Mouse (Mus musculus) urinary bladder, postnatal 10 days (tissue): ENCODE data around the gene Dpf3.

Experiments used
- DNase-seq: peaks from one replicate; pipeline ENCODE4 v3.0.0; 2022; ENCODE audit warnings: low spot score

Dpf3 gene

DNA sequence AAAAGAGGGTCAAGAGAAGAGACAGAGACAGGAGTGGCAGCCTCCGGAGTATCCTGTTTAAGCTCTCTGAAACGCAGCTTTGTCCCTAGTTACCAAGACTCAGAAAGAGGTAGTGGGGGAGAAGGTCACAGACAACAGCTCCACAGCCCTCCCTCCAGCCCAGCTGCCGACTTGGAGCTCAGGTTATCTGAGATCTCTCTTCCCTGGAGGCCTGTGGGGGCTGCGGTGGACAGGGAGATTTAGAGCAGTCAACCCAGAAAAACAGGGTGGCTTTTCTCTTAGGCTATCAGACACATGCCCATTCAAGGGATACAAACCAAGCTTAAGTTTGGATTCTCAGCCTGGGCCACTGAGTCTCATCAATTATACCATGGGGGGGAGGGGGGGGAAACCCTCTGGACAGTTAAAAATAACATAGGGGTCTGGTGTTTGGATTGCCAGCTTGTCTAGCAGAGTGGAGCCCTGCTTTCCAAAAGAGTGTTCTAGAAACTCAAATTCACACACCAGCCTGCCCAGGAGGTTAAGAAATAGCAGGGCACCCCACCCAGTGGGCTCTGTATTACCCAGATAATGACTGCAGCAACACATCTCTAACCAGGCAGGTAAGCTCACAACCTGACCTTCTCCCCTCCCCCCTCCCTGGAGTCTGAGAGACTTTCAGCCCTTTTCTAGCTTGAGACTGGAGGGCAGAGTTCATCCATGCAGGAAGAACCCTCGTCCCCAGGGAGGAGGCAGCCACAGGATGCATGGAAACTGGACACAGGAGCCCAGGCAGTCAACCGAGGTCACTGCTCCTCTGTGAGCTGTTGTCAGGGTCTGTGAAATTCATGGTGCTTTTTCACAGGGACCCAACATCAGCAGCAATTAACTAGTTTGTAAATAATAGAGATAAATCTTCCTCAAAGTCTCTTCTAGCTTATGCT is 20.7 kb downstream of the Dpf3 start:
- DNase-seq: no peak

DNA sequence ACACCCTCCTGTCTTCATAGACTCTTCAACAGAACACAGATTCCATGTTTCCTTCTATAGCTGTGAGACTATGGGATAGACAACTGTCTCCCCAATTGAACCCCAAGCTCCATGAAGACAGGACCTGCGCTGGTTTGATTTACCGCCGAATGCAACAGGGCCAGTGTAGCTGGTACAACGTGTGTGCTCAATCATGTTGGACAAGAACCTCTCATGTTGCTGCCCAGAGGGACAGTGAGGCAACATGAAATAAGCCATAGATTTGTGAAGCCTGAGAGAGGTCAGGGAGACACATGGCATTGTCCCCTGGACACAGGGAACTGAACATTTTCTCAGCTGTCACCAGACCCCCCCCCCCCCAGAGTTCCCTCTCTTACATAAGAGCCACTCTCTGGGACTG is 21.5 kb downstream of the Dpf3 start:
- DNase-seq: no peak

DNA sequence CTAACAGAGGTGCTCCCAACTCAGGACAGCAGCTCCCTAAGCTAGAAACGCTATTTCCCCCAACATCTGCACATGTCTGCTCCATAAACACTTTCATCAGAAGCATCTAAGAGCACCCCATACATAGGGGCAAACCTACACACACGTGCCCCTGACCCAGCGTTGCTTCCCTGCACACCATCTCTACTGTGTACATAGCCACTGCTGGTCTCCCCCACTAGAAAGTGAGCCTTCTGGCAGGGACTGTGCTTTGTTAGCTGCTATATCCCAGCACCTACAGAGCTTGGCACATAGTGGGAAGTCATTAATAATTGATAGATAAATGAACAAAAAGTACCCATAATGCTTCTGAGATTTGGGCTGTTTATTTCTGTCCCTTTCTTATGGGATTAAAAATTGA is 27.2 kb downstream of the Dpf3 start:
- DNase-seq: no peak

DNA sequence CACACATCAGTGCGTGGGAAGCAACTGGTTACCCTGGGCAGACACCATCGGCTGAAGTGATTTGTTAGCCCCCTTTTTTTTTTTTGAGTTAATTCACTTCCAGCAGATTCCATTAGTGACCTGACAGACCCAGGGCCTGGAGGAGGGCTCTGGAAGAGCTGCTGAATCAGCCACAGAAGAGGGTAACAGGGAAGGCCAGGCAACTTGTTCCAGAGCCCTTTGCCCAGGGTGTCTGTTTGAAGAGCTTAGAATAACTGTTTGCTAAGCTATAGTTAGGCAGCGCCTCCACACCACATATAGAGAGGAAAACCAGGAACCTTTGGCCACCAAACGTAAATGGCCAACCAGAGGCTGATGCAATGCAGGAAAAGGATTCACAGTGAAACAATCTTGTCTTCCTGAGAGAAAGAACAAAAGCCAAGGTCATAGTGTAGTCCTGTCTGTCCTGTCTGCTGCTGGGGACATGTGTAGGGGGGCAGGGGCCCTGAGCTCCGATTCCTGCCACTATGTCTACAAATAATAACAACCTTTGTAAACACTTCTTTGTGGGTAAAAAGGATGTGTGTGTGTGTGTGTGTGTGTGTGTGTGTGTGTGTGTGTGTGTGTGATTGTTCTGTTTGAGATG is 32.7 kb downstream of the Dpf3 start:
- DNase-seq: no peak

DNA sequence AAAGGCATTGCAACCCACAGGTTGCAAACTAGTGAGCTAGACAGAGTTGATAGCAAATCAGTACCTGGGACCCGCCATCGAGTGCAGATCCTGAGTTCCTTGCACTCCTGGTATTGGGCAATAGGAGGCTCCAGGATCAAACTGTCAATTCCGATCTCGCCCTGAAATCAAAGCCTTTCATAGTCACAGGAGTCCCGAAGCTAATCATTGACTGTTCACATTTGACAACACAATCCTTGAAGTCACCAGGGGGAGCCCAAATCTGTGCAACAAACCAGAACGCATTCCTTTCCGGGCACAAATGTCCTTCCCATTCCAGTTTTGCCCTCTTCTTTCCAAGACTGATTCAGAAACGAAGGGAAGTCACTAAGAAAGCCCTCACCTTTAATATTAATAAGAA is 35.7 kb downstream of the Dpf3 start:
- DNase-seq: no peak

DNA sequence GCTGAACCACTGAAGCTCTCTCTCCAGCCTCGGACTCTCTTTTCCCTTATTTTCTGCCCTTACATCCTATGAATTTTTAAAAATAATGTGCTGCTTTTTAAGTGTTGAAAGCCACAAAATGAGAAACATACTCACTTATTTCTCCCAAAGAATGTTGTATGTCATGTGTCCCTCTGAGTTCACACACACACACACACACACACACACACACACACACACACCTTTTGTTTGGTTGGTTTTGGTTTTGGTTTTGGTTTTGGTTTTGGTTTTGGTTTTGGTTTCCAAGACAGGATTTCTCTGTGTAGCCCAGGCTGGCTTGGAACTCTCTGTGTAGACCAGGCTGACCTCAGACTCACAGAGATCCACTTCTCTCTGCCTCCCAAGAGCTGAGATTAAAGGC is 37.0 kb downstream of the Dpf3 start:
- no peak for DNase-seq

DNA sequence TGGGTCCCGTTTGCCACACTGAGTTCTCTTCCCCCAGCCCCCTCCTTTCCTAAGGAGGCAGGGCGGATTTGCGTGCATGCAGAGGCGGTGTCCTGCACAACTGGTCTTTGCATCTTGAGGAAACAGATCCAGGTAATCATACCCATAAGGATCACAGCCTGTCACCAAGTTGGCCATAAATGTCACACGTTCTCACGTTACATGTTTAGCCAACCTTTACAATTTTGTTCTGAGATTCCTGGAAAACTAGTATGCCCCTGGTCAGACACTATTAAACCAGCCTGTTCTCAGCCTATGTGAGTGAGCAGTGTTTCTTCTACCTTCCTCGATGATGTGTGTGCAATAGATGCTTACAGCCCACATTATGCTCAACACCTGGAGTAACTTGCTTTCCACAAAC is 38.3 kb downstream of the Dpf3 start:
- no peak for DNase-seq

DNA sequence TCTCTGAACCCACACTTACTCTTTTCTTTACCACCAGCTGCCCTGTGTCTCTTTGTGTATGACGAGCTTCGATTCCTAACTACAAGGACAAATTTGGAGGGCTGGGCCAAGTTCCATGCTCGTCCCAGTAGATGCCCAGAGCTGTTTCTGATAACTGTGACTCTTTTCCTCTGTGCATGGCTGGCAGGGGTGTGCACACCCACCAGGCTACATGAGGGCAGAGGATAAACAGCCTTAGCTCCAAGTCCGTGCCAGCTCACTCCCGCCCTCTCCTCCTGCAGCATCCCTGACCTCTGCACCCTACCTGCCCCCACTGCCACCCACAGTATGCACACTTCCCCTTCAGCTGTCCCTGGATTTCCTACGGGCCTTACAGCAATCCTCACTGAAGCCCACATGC is 41.9 kb downstream of the Dpf3 start:
- no peak for DNase-seq

DNA sequence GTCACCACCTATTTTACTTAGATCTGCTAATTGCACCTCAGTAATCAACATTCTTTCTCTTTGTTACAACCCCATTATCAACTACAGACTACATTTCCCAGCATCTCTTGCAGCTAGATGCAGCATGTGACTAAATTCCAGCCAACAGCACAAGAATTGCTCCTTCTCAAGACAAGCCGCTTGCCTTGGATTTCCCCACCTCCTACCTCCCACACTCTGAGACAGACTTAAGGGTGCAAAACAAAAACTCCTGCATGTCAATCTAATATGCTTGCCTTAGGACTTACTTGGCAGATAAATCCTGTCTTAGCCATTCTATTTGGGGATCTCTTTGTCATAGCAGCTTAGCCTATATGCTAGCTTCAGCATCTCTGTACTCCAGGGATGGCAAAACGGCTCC is 43.1 kb downstream of the Dpf3 start:
- DNase-seq: no peak

DNA sequence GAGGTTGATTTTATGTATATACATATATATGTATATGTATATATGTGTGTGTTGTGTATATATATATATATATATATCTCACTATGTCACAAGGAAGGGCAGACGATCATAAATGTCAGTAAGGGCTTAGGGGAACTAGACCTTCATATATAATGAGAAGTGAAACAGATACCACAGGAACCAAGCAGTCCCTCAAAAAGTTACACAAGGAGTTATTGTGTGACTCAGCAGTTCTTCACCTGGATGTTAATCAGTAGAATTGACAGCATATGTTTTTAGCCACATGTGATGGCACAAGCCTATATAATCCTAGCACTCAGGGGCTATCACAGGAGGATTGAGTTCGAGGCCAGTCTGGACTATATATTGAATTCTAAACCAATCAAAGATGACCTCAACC is 49.5 kb downstream of the Dpf3 start:
- no peak for DNase-seq

DNA sequence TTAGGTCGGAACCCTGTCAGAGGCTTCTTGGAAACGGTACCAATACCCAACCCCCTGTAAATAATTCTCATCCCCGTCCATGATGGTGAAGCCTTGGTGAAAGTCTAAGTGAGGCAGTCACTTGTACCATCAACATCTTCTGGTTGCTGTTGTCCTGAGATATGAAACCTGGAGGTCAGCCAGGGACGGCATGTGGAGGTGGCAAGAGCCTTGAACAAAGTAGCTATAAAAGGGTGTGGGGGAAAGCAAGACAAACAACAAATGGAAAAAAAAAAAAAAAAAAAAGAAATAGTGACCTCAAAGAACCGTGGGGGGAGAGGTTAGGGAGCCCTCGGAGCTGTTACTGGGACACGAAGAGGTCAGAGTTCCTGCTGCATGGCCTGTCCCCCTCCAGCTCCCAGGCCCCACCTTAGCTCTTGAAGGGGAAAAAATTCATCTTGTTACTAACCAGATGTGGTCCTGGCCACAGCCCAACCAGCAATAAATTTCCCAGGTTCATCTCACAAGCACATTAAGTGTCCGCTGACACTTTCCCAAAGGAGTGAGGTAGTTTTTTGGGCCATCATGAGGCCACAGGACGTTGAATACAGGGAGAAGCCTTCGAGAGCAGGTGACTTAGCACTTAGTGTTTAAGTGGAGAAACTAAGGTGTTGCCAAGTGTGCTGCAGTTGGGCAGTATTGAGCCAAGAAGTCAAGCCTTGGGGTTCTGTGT is 53.4 kb downstream of the Dpf3 start:
- DNase-seq: no peak

DNA sequence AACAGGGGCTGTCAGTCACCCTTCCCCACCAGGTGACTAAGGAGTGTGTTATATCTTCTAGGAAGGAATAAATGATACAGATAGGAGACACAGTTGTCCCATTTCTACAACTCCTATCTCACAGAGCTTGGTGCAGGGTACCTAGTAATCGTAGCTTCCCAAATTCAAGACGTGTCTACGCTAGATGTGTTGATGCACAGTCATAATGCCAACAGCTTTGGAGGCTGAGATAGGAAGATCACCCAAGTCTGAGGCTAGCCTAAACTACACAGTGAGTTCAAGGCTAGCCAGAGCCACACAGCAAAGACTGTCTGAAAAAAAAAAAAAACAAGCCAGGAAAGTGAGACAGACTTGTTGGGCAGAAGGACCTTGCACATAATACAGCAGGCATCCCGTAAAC is 54.1 kb downstream of the Dpf3 start:
- no peak for DNase-seq

DNA sequence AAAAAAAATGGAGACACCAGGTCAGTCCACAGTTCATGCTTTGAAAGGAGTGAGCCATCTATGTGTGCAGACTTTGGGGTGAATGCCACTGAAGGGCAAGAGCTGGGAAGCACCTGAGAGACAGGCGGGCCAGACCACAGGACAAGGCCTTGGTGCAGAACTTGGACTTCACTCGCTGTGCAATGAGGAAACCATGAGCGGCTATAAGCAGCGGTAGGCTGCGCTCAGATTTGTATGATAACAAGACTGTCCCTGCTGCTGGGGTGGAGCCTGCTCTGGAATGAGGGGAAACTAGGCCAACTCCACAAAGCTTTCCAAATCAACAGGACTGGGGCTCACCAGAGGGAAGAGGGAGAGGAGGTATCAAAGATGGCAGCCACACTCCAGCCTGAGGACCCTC is 57.3 kb downstream of the Dpf3 start:
- no peak for DNase-seq

DNA sequence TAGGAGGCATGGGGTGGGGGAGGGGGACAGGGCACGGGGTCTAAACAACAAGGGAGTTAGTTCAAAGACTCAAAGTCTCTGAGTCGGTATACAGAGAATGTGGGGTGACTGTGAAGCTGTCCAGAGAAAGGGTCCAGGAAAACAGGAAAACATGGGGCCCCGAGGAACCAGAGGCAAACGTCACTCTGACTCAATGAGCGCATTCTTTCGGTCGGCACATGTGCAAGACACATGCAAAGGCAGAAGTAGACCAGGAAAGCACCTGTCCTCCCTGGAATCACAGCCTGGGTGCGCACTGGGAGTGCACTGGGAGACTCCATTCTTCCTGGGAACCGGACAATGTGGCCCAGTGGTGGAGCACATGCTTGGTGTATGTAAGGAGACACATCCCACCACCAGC is 59.5 kb downstream of the Dpf3 start:
- DNase-seq: no peak

DNA sequence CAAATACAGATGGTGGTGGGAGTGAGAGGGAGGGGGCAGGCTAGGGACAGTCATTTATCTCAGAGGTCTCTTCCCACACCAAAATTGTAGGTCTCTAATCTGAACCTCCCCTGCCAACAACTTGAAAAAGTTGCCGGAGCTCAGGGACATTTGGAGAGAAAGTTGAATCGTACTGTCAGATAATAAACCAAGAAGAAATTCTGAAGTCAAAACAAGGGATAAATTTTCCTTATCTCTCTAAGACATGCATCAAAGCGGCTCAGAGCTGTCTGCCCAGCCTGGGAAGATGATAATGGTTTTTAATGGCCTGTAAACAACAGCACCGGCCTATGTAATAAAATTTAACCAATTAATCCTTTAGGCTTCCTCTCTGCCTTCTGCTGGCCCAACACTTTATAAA is 59.9 kb downstream of the Dpf3 start:
- DNase-seq: no peak

DNA sequence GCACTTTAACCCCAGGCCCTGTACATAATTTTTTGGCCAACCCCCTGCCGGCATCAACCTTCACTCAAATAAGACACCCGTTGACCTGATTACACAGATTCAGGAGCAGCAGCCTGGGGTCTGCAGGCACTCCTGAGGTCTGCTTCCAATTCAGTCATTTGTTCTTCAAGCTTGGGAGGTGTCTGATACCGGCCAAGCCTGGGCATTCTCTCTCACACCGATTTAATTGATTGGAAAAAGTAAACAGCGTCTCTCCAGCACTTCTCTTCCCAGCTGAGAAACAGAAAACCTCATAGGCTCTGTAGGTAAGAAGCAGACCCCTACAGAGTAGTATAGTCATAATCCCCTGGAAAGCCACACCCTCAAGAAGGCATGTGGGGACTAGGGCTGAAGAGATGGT is 61.2 kb downstream of the Dpf3 start:
- DNase-seq: no peak

DNA sequence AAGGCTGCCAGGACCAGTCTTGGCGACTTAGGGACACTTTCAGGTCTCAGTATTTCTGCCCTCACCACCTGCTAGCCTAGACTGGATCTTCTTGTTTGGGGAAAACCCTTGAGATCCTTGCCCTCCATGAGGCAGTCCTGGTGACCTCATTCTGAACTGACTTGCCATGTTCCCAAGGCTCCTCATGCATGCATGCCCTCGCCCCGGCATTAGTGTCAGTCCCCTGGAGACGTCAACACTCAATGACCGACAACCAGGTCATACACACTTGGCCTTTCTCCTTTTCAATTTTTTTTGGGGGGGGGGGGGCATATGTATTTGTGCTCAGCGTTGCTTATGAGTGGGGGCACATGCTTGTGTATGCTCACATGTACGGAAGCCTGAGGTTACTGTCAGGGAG is 61.8 kb downstream of the Dpf3 start:
- no peak for DNase-seq

DNA sequence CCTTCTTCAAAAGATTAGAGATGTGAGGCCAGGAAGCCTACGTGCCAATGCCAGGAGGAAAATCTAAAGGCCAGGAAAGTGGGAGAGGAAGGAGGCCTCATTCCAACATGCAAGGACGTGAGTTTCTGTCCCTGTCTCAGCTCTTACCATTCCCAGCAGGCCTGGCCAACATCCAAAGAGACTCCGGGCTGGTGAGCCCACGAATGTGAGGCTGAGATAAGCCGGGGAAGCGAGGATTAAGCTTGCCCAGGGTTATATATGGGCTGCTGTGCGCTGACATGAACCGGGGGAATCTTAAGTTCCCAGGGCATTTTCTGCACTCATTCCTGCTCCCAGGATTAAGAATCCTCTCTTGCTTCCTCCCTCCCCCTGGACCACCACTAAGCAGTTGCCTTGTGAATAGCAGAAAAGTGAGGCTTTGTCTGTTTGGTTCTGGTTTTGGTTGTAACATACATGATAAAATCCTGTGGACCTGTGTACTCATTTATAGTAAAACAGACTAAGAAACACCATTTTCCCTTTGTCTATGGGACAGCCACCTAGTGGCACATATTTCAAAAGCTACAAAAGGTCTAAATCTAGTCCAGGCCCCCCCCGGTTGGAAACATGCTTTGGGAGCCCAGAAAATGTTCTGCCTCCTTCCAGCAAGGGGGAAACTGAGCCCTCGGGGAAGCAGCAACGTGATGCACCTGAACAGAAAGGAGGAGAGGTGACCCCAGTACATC is 62.6 kb downstream of the Dpf3 start:
- DNase-seq: no peak

DNA sequence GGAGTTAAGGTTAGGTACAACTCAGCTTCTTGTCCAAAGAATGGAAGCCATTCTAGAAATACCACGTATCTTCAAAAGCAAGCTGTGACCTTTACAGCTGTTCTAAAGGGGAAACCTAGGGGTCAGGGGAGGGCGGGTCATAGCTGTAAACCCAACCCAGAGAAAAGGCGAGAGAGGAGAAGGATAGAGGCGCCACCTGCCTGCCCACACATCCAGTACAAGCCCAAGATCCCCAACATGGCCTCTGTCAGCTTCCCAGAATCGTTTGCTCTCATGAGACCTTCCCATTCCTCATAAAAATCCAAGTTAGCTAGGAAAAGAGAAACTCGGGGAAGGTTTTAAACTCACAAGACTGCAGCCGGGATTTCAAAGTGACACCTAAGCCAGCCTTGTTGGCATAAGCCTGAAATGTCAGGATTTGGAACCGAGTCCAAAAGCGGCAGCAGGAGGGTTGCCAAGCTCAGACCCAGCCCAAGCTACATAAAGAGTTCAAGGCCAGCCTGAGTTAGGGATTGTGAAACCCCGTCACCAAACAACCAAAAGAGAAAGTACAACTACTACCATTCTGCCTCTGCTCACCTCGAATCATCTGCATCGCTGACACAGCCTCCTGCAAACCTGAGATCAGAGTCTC is 63.3 kb downstream of the Dpf3 start:
- no peak for DNase-seq

DNA sequence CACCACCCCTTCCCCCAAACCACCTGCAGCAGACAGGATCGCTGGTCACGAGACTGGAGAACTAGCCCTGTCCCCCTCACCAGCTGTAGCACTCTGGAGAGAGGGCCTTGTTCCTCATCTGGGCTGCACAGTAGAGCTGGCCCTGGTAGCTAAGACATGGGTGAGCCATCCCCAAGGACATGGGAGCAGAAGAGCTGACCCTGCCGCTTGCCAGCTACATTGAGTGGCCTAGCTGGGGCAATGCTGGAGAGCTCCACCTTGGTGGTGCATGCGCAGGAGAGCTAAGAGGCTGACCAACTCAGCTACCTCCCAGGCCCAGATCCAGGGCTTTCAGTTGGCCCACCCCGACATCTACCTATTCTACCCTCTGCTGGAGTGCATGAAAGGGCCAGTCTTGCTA is 67.2 kb downstream of the Dpf3 start:
- DNase-seq: no peak

DNA sequence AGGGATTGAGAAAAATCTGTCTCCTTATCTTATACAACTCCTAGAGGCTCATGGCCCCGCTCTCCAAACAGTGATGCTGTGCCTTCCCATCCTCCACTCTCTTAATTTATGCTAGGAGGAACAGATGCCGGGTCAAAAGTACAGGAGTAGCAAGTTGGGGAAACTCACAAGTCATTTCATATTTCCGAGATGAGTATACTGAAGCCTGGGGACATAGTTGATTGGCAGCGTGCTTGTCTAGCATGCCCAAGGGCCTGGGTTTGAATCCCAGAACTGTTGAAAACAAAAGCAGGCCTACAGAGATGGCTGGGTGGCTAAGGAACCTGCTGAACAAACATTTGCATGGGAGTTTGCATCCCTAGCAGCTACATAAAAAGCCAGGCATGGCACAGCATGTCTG is 72.3 kb downstream of the Dpf3 start:
- no peak for DNase-seq

DNA sequence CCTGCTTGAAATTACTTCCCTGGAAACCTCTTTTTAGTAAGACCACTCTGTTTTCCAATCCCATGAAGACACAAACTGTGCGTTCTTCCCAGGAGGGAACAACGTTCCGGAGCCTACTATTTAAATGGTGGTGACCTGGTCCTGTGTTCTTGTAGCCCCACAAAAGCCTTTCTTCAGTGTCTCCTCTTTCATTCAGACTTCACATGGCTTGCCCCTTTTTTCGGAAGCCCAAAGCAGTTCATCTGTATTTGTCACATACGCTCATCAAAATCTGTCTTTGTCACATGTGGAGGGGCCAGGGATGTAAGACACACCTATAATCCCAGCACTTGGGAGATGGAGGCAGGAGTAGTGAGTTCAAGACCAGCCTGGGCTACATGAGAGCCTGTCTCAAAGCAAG is 73.8 kb downstream of the Dpf3 start:
- DNase-seq: no peak
